Mouse (Mus musculus): ENCODE measurements around the gene Abat. TPM values are rescaled to one million over a fixed set of nuclear protein-coding genes. Genes with fewer than 3 reads are reported as not detected.

The Abat gene
- total RNA-seq (2021) = 10 to 100 TPM; 41.8 TPM
- long read RNA-seq, experiment 1, full-length matches to known transcripts = 5 of 10 reads
- long read RNA-seq, experiment 1, partial matches to known transcripts = 5 of 10 reads
- long read RNA-seq, experiment 1, other reads (novel, unspliced or antisense) = 0 of 10 reads
- long read RNA-seq, experiment 2, full-length matches to known transcripts = 13 of 24 reads
- long read RNA-seq, experiment 2, partial matches to known transcripts = 3 of 24 reads
- long read RNA-seq, experiment 2, other reads (novel, unspliced or antisense) = 8 of 24 reads

- DNase-seq (ENCODE audit: low spot score in 2 of 2) = peak; percentile 78 to 94
Measured at GRCm38 (mm10) chr16:8513236-8513906, at the start of gene Abat. Abat (plus strand) TSS chr16:8513429.

- no peak for DNase-seq (ENCODE audit: low spot score in 2 of 2)
Measured at GRCm38 (mm10) chr16:8470132-8470531, 43.1 kb upstream of the Abat start.

- peak; percentile 73 to 82 for DNase-seq (ENCODE audit: low spot score in 2 of 2)
Measured at GRCm38 (mm10) chr16:8470603-8471481, 42.4 kb upstream of the Abat start, which contains the start of gene Mettl22. Mettl22 (plus strand) TSS chr16:8470788.

GRCm38 (mm10) chr16:8487396-8488005 lies 25.7 kb upstream of the Abat start:
- DNase-seq (ENCODE audit: low spot score in 2 of 2) = no peak

- no peak for DNase-seq (ENCODE audit: low spot score in 2 of 2)
Measured at GRCm38 (mm10) chr16:8489340-8489739, 23.9 kb upstream of the Abat start.

- DNase-seq (ENCODE audit: low spot score in 2 of 2) = no peak
Measured at GRCm38 (mm10) chr16:8491743-8492490, 21.3 kb upstream of the Abat start.

- DNase-seq (ENCODE audit: low spot score in 2 of 2) = peak in 1 of 2 experiments; percentile 43
Measured at GRCm38 (mm10) chr16:8494268-8494667, 19.0 kb upstream of the Abat start.

GRCm38 (mm10) chr16:8496967-8497366 lies 16.3 kb upstream of the Abat start:
- DNase-seq (ENCODE audit: low spot score in 2 of 2) = no peak

GRCm38 (mm10) chr16:8504271-8504670 lies 9.0 kb upstream of the Abat start:
- DNase-seq (ENCODE audit: low spot score in 2 of 2) = no peak

GRCm38 (mm10) chr16:8509894-8510293 lies 3.3 kb upstream of the Abat start:
- no peak for DNase-seq (ENCODE audit: low spot score in 2 of 2)

- DNase-seq (ENCODE audit: low spot score in 2 of 2) = no peak
Measured at GRCm38 (mm10) chr16:8512830-8513229, 399 bp upstream of the Abat start.

- DNase-seq (ENCODE audit: low spot score in 2 of 2) = no peak
Measured at GRCm38 (mm10) chr16:8514180-8514579, 951 bp downstream of the Abat start.

- DNase-seq (ENCODE audit: low spot score in 2 of 2) = no peak
Measured at GRCm38 (mm10) chr16:8520525-8520924, 7.3 kb downstream of the Abat start.

GRCm38 (mm10) chr16:8521322-8521721 lies 8.1 kb downstream of the Abat start:
- DNase-seq (ENCODE audit: low spot score in 2 of 2) = no peak

- DNase-seq (ENCODE audit: low spot score in 2 of 2) = peak in 1 of 2 experiments; percentile 8
Measured at GRCm38 (mm10) chr16:8523480-8524144, 10.4 kb downstream of the Abat start.

GRCm38 (mm10) chr16:8524163-8524847 lies 11.1 kb downstream of the Abat start:
- DNase-seq (ENCODE audit: low spot score in 2 of 2) = no peak

- no peak for DNase-seq (ENCODE audit: low spot score in 2 of 2)
Measured at GRCm38 (mm10) chr16:8525293-8525692, 12.1 kb downstream of the Abat start.

GRCm38 (mm10) chr16:8525877-8526276 lies 12.6 kb downstream of the Abat start:
- DNase-seq (ENCODE audit: low spot score in 2 of 2) = no peak

- DNase-seq (ENCODE audit: low spot score in 2 of 2) = no peak
Measured at GRCm38 (mm10) chr16:8529389-8529788, 16.2 kb downstream of the Abat start.

All from adrenal gland, postnatal 4 days (tissue).